8 mouse cellular contexts compared by ENCODE assay signal in the genomic region with DNA sequence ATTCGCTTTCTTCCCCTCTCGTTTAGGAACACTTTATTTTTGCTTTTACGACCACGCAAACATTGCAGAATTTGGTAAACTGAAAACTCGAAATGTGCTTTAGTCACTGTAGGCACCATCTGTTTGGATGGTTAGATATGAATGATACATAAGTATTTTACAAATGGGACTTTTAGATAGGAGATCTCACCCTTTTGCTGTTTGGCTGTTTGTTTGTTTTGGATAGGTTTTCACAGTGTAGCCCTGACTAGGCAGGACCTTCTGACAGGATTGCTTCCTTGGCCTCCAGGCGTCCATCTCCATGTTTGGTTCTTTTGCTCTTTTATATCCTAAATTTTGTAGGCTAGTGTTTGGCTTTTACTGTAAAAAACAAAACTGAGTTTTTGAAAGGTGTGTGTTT. TPM values are rescaled to one million over a fixed set of nuclear protein-coding genes. Genes with fewer than 3 reads are reported as not detected.
DNase-seq lines count a peak whose midpoint lies in the region; ATAC-seq lines count a peak whose summit lies in the region.

No protein-coding gene starts in this region.

- peaks cover 23% of the 10 kb centered on the region for H3K4me1 ChIP-seq in kidney, embryonic 15.5 days
- H3K4me1 ChIP-seq in hindbrain, embryonic 13.5 days (replicated peaks), result peaks cover 31% of the 10 kb centered on the region
- H3K4me1 ChIP-seq in midbrain, embryonic 16.5 days (ENCODE audit: control insufficient read depth, insufficient read depth, low read length), result peaks cover 29% of the 10 kb centered on the region

- peak overlapping the region; percentile 71 for H3K4me3 ChIP-seq in kidney, embryonic 15.5 days (replicated peaks)
- peak overlapping the region; percentile 89 for H3K4me3 ChIP-seq in hindbrain, embryonic 13.5 days
- peak overlapping the region; percentile 90 for H3K4me3 ChIP-seq in midbrain, embryonic 16.5 days (ENCODE audit: low read depth, low read length)

- under 1% methylated on average over 6 of the region's 6 CpGs for WGBS in kidney, embryonic 15.5 days
- 0% methylated on average over 6 of the region's 6 CpGs for WGBS in hindbrain, embryonic 13.5 days
- 2% methylated on average over 6 of the region's 6 CpGs for WGBS in midbrain, embryonic 16.5 days

- H3K9me3 ChIP-seq in kidney, embryonic 15.5 days (replicated peaks), result no peaks in the 10 kb centered on the region
- H3K9me3 ChIP-seq in hindbrain, embryonic 13.5 days, result no peaks in the 10 kb centered on the region
- no peaks in the 10 kb centered on the region for H3K9me3 ChIP-seq in midbrain, embryonic 16.5 days (replicated peaks; ENCODE audit: control insufficient read depth, low read length, poor library complexity, severe bottlenecking)

- H3K27me3 ChIP-seq in kidney, embryonic 15.5 days, result no peaks in the 10 kb centered on the region
- H3K27me3 ChIP-seq in hindbrain, embryonic 13.5 days, result no peaks in the 10 kb centered on the region
- no peaks in the 10 kb centered on the region for H3K27me3 ChIP-seq in midbrain, embryonic 16.5 days (ENCODE audit: control insufficient read depth, insufficient read depth, low read depth, low read length)

- H3K4me2 ChIP-seq in kidney, embryonic 15.5 days, result peak overlapping the region; percentile 72
- H3K4me2 ChIP-seq in hindbrain, embryonic 13.5 days, result peak overlapping the region; percentile 72
- H3K4me2 ChIP-seq in midbrain, embryonic 16.5 days (ENCODE audit: low read length), result peak overlapping the region; percentile 88

- no peak for ATAC-seq in kidney, embryonic 15.5 days (replicated peaks; ENCODE audit: low FRiP score)
- ATAC-seq in hindbrain, embryonic 13.5 days (ENCODE audit: low FRiP score), result no peak
- no peak for ATAC-seq in midbrain, embryonic 16.5 days

- DNase-seq in kidney, postnatal 25 days, result no peak
- DNase-seq in brain, adult 2 months (ENCODE audit: low read depth, low spot score), result peak; percentile 25
- no peak for DNase-seq in adrenal gland, adult 8-10 months
- DNase-seq in cerebellum, postnatal 36 days, result no peak
- no peak for DNase-seq in left cerebral cortex, adult 11 months (ENCODE audit: low spot score)

- peak overlapping the region; percentile 87 for H3K9ac ChIP-seq in kidney, embryonic 15.5 days
- peak overlapping the region; percentile 96 for H3K9ac ChIP-seq in hindbrain, embryonic 13.5 days
- peak overlapping the region; percentile 88 for H3K9ac ChIP-seq in midbrain, embryonic 16.5 days (ENCODE audit: low read depth, low read length)

- H3K36me3 ChIP-seq in kidney, embryonic 15.5 days, result no peaks in the 10 kb centered on the region
- 0 out of 2 replicates have a peak, but pooled peaks cover 3% of the 10 kb centered on the region for H3K36me3 ChIP-seq in hindbrain, embryonic 13.5 days
- H3K36me3 ChIP-seq in midbrain, embryonic 16.5 days (ENCODE audit: control insufficient read depth, insufficient read depth, low read length), result no peaks in the 10 kb centered on the region

- H3K27ac ChIP-seq in kidney, embryonic 15.5 days, result peak overlapping the region; percentile 89
- peak overlapping the region; percentile 95 for H3K27ac ChIP-seq in hindbrain, embryonic 13.5 days
- H3K27ac ChIP-seq in midbrain, embryonic 16.5 days (ENCODE audit: low read length), result peak overlapping the region; percentile 92

RNA-seq across cellular contexts. Expression of a gene that starts 0.8 kb away (rescaled TPM):
- polyA plus RNA-seq in kidney, embryonic 15.5 days (2015; fragmentation: Nextera tagmentation; extraction: Ambion mirVana), result 72.2 and 74.4 TPM in 2 replicates
- 106 and 111 TPM in 2 replicates for polyA plus RNA-seq in hindbrain, embryonic 13.5 days (2015; fragmentation: Nextera tagmentation; extraction: Ambion mirVana)
- 91.3 and 105 TPM in 2 replicates for polyA plus RNA-seq in midbrain, embryonic 16.5 days (2015; fragmentation: Nextera tagmentation; extraction: Ambion mirVana)
- total RNA-seq in adrenal gland, adult 8-10 months (2022), result 10 to 100 TPM; 36.0 to 48.4 (median 38.8) TPM
